Mouse (Mus musculus) adrenal gland, adult 18-20 months (tissue): ENCODE results near the gene Cdk8. TPM values are rescaled to one million over a fixed set of nuclear protein-coding genes. Genes with fewer than 3 reads are reported as not detected.
"Not testable (repeated sequence)": the region's sequence is repeated elsewhere in the genome, so short reads cannot be mapped to it uniquely, and the experiment has no call there.

Experiments used
- DNase-seq, 2 experiments: peaks; one replicate each; pipeline ENCODE4 v3.0.0; 2021 to 2022; ENCODE audit warnings: low spot score in 2 of 2
- long read RNA-seq, 2 experiments: library from polyadenylated mRNA; stranded (forward); transcript quantifications; one replicate each; pipeline ENCODE4 v2.0.0; 2021
- total RNA-seq, 2 experiments: library from RNA; stranded (reverse); gene quantifications; 1 replicate in 1 of 2; 2 replicates in 1 of 2; pipeline ENCODE4 v1.2.3; 2021

The Cdk8 gene
- 10 to 100 TPM; 43.5 to 91.1 TPM for total RNA-seq
- long read RNA-seq, experiment 1, transcript Cdk8-201 (13 exons, 2,973 nt) = major isoform, 7 of 18 reads
- long read RNA-seq, experiment 1, partial matches to known transcripts = 0 of 18 reads
- long read RNA-seq, experiment 1, other reads (novel, unspliced or antisense) = 11 of 18 reads
- long read RNA-seq, experiment 2, transcript Cdk8-201 (13 exons, 2,973 nt) = major isoform, 28 of 88 reads
- long read RNA-seq, experiment 2, partial matches to known transcripts = 13 of 88 reads
- long read RNA-seq, experiment 2, other reads (novel, unspliced or antisense) = 45 of 88 reads

GRCm38 (mm10) chr5:146230864-146231654 is at the start of gene Cdk8:
Gene Cdk8 (plus strand): TSS chr5:146231230.
- DNase-seq = peak; percentile 83 to 88

GRCm38 (mm10) chr5:146185204-146185603 is 45.8 kb upstream of the Cdk8 start, which contains the start of gene 1700001J03Rik:
Gene 1700001J03Rik (minus strand): TSS chr5:146185304.
- not testable (repeated sequence) for DNase-seq

- DNase-seq = peak; percentile 60 to 63
Observed at GRCm38 (mm10) chr5:146187441-146187840, 43.6 kb upstream of the Cdk8 start.

GRCm38 (mm10) chr5:146188144-146188543 is 42.9 kb upstream of the Cdk8 start:
- no peak for DNase-seq

- no peak for DNase-seq
Observed at GRCm38 (mm10) chr5:146188712-146189111, 42.3 kb upstream of the Cdk8 start.

- DNase-seq = no peak
Observed at GRCm38 (mm10) chr5:146190093-146190492, 40.9 kb upstream of the Cdk8 start.

- no peak for DNase-seq
Observed at GRCm38 (mm10) chr5:146190501-146191269, 40.3 kb upstream of the Cdk8 start.

- DNase-seq = no peak
Observed at GRCm38 (mm10) chr5:146193360-146193759, 37.7 kb upstream of the Cdk8 start.

- DNase-seq = no peak
Observed at GRCm38 (mm10) chr5:146199073-146199472, 32.0 kb upstream of the Cdk8 start.

- no peak for DNase-seq
Observed at GRCm38 (mm10) chr5:146199540-146199939, 31.5 kb upstream of the Cdk8 start.

GRCm38 (mm10) chr5:146200580-146200979 is 30.4 kb upstream of the Cdk8 start:
- no peak for DNase-seq

- no peak for DNase-seq
Observed at GRCm38 (mm10) chr5:146203921-146204320, 27.1 kb upstream of the Cdk8 start.

GRCm38 (mm10) chr5:146205537-146205936 is 25.5 kb upstream of the Cdk8 start:
- no peak for DNase-seq

- no peak for DNase-seq
Observed at GRCm38 (mm10) chr5:146220501-146220878, 10.5 kb upstream of the Cdk8 start.

GRCm38 (mm10) chr5:146220879-146221714 is 9.9 kb upstream of the Cdk8 start, which contains the start of gene Rnf6:
Gene Rnf6 (minus strand): TSS chr5:146221555.
- DNase-seq = peak; percentile 84

GRCm38 (mm10) chr5:146221722-146222121 is 9.3 kb upstream of the Cdk8 start:
- DNase-seq = no peak

- no peak for DNase-seq
Observed at GRCm38 (mm10) chr5:146223786-146224185, 7.2 kb upstream of the Cdk8 start.

GRCm38 (mm10) chr5:146227496-146227895 is 3.5 kb upstream of the Cdk8 start:
- no peak for DNase-seq

- no peak for DNase-seq
Observed at GRCm38 (mm10) chr5:146229869-146230650, 970 bp upstream of the Cdk8 start.

GRCm38 (mm10) chr5:146231655-146231996 is 596 bp downstream of the Cdk8 start:
- no peak for DNase-seq
